Mouse (Mus musculus): ENCODE data around the gene Mov10l1.
A peak's percentile ranks its signal among the peaks of the same experiment; 100 is the strongest.

The Mov10l1 gene

DNA sequence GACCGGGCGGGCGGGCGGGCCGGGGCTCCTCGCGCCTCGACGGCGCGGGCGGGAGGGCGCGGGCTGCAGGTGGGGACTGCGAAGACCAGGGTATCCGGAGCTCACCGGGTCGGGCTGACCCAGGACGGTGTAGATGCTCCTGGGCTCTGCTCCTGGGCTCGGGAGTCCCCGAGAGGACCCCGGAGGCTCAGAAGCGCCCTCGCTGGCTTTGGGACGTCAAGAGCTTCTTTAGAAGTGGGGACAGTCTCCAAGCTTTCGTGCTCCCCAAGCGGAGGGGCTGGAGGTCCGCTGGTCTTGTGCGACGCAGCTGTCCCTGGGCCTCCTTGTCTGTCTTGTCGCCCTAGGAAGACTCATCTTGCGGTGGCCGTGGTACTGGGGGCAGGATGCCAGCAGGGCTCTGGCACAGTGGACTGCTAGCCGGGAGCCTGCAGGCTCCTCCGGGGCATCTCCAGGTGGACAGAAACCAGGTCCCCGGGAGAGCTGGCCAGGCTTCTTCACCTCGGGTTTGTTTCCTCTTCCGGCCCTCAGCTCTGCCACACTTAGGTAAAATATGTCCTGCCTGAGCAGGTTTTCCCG is 93.5 kb downstream of the Mov10l1 start:
- peak; percentile 49 for DNase-seq

DNA sequence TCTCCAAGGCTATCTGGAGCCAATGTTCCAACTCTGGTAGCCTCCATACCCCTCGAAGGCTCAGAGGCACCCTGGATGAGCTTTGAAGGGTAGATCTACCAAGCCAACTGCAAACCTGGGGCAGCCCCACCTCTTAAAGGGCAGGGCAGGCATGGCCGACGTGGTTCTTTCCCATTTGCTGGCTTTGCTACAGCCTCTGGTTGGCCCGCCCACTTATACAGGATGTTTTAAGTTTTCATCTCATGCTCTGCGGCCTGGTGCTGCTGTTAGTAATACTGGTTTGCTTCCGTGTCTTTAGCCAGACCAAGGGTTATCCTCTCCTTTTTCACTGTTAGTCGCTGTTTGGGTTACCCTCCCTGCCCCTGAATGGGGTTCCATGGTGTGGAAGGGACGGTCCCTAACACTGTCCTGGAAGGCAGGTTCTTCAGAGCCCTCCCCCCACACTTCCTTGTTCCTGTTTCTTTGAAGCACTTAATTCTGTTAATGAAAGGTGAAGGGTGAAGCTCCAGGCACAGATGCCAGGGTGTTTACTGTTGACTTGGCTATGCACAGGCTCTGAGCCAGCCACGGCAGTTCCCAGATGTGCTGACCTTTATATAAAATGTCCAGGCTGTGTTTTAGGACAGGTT is 95.6 kb downstream of the Mov10l1 start:
- DNase-seq = peak; percentile 65

DNA sequence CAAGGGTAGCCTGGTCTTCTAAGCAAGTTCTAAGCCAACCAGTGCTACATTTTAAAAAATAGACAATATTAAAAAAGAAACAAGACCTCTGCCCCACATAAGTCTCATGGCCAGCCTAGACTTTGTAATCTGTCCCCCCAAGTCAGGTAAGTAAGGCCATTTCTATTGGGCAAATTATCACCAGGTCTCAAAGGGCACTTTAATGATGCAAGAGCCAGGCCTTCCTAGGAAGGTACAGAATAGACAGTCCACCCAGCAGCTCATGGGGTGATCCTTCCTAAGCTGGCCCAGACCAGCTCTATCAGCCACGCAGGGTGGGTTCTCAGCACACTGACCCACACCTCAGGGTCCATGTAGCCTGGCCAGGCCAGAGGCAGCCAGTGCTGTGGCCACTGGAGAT is 101.2 kb downstream of the Mov10l1 start:
- DNase-seq = no peak

GRCm38 (mm10) chr15:89084826-89085225 is 102.1 kb downstream of the Mov10l1 start:
- DNase-seq = no peak

GRCm38 (mm10) chr15:89088607-89089247 is 106.0 kb downstream of the Mov10l1 start, which contains the start of gene Selenoo:
Gene Selenoo, plus strand, starts transcription at chr15:89089084.
- peak; percentile 93 for DNase-seq

- peak; percentile 29 for DNase-seq
These were observed 106.7 kb downstream of the Mov10l1 start for GRCm38 (mm10) chr15:89089248-89090051.

GRCm38 (mm10) chr15:89090662-89091061 is 108.0 kb downstream of the Mov10l1 start:
- DNase-seq = no peak

GRCm38 (mm10) chr15:89092181-89092580 is 109.5 kb downstream of the Mov10l1 start:
- DNase-seq = no peak

DNA sequence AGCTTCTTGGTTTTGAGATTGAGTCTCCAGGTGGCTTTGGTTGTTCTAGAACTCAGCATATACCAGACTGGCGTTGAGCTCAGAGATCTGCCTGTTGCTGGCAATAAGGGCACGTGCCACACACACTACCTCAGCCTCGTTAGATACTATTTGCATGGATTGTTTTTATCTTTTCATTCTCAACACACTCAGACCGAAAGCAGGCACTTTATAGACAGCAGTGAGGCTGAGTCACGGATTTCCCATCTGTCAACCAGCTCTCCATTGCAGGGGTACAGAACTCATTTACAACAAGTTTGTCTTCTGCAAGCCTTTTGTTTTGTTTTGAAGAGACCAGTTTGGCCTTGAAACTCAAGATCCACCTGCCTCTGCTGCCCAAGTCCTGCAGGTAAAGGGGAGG is 114.7 kb downstream of the Mov10l1 start:
- DNase-seq = no peak

DNA sequence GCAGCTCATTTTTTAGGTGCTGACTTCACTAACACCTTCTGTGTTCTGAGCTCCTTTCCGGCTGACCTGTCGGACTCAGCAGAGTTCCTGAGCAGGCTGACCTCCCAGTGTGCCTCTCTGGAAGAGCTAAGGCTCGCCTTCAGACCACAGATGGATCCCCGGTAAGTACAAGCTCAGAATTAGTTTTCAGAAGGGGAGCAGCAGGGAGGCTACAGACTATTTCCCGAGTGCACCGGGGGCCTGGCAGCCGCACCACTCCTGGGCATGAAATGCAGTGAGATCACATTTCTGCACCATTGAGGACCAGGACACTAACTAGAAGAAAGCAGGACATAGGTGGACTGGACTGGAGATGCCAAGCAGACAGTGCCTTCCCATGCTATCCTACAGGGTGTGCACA is 115.9 kb downstream of the Mov10l1 start:
- DNase-seq = no peak

DNA sequence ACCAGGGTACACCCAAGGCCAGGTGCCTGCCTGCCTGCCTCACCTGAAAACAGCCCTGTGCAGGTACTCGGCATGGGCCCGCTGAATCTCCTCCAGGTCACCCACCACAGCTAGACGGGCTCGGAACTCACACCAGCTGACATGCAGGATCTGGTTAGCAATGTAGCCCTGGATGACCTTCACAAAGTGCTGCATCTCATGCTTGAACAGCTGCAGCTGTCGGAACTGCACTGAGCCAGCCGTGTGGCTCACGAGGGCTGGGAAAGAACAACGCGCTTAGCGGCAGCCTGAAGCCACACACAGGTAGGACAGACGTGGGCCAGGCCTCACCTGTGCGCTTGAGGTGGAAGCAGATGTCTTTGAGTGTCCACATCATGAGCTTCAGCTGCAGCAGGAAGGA is 118.1 kb downstream of the Mov10l1 start:
- DNase-seq = no peak

DNA sequence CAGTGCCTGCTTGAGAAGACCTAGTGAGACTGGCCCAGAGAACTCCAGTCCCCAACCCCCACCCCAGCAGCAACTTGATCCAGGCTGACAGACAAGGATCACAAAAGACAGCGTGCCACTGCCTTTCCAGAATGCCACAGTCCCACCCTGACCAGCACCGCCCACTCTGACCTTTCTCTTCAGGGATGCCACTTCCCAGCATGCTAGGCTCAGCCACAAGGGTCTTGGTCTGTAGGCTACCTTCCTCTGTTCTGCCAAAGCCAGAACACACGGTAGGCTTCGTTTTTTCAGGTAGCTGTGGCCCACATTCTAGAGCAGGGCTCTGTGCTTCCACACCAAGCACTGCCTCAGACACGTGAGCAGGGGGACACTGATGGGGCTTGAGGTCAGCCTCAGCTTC is 119.9 kb downstream of the Mov10l1 start:
- DNase-seq = no peak

- DNase-seq = no peak
These were observed 121.2 kb downstream of the Mov10l1 start for GRCm38 (mm10) chr15:89103921-89104320.

- no peak for DNase-seq
These were observed 121.7 kb downstream of the Mov10l1 start for GRCm38 (mm10) chr15:89104425-89104824.
